Mouse (Mus musculus) fat pad, adult 2 months (tissue): Measurements from ENCODE around the gene Aldh3a2.
"Not testable (repeated sequence)": the region's sequence is repeated elsewhere in the genome, so short reads cannot be mapped to it uniquely, and the experiment has no call there.

ENCODE experiments used
- DNase-seq: peaks from one replicate; pipeline ENCODE4 v3.0.0-alpha.2; 2011; ENCODE audit warnings: low read depth, low spot score; ENCODE audit errors: extremely low read depth

Aldh3a2 gene

DNA sequence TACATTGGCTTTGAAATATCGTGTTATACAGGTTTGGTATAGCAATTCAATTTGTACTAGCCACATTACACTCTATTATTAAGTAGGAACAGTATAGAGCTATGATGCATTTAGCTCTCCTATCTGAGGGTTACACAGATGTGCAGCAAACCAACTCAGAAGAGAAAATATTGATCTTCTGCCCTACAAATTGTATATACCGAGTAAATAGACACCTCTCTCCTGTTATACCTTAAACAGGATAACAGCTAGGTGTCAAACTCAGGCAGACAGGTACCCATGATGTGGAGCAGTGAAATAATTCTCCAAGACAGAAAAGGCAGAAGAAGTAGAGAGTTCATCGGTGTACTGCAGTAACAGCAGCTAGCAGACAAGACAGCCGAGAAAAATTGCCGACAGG lies 91.5 kb downstream of the Aldh3a2 start:
- DNase-seq, result no peak

DNA sequence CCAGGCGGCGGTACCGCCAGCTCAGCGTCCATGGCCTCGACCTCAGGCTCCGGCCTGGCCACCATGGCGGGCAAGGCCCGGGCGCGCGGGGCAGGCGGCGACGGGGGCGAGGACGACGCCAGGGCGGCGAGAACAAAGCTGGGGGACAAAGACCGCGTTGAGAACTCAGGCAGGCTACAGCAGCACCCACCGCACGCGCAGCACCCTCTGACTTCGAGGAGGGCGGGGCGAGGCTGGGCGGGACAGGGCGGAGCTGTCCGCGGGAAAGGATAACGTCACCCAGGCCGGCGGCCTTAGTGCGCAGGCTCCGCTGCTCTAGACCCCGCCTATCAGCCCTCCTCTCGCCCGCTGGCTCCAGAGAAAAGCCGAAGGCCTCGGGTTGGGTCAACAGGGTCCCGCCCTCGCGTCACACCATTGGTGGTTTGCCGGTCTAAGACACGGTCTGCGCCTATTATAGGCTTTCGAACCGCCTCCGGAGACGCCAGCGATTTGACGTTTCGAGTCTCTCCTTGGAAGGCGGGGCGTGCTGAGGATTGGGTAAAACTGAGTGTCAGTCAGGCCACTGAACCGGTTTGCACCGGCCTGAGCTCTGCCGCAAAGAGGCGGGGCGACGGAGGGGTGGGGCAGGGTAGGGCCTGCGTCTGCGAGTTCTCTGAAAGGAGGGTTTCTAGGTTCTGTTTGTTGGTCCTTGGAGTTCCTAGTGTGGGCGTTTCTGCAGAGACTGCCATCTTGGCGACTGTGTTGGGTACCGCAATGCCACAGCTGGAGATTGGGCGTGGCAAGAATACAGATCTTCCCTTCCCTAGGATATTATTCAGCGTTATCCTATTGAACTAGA lies 92.2 kb downstream of the Aldh3a2 start, which contains the start of gene Usp22:
Gene Usp22, minus strand, starts transcription at position 235 of the 838 bp plus-strand sequence.
- DNase-seq, result peak; percentile 97

DNA sequence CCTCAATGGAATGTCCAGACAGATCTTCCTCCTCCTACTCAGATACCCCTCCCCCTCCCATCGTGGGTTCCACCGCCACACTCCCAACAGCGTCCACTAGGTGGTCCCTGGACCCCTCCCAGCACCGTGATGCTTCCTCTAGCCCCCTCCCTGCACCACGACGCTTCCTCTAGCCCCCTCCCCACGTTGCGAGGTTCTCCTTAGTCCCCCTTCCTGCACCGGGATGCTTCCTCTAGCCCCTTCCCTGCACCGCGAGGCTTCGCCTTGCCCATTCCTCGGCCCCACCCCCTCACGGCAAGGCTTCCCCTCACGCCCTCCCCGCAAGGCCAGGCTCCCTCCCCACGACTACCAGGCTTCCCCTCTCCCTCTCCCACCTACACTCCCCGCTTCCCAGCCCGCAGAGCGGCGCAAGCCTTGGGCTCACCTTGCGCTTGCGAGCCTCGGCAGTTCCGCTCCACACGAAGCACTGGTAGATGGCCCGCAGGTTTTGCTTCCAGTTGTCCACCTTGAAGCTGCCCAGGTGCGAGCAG lies 92.9 kb downstream of the Aldh3a2 start:
- no peak for DNase-seq

DNA sequence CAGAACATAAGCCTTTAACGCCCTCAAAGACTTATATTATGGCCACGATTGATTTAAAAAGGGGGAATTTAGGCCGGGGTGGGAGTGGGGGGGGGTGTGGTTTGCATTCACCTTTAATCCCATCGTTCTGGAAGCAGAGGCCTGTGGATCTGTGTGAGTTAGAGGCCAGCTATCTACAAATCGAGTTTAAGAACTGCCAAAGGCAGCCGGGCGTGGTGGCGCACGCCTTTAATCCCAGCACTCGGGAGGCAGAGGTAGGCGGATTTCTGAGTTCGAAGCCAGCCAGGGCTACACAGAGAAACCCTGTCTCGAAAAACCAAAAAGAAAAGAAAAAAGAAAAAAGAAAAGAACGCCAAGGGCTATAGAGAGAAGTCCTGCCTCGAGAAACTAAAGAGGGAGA lies 93.8 kb downstream of the Aldh3a2 start:
- not testable (repeated sequence) for DNase-seq
